Mouse (Mus musculus) midbrain, postnatal 0 days (tissue): ENCODE data around the gene H3f3a. TPM values are rescaled to one million over a fixed set of nuclear protein-coding genes. Genes with fewer than 3 reads are reported as not detected.

Source experiments
- ATAC-seq: fragments of 200-750 bp; cut with Nextera tagmentation; 2 replicates; pipeline ENCODE4 v1.8.0; 2017; ENCODE audit warnings: moderate number of reproducible peaks, mild to moderate bottlenecking, moderate TSS enrichment, moderate library complexity; ENCODE audit not compliant: low FRiP score
- DNase-seq: peaks from one replicate; pipeline ENCODE4 v3.0.0-alpha.2; 2015; ENCODE audit warnings: low spot score
- H3K27ac ChIP-seq: fragments of 300-500 bp; sonication (generic); 2 replicates; pipeline ENCODE4 v1.5.1; 2014; ENCODE audit warnings: low read depth, mild to moderate bottlenecking, low read length, mixed read lengths
- H3K27me3 ChIP-seq: fragments of 300-500 bp; sonication (generic); 2 replicates; pipeline ENCODE4 v1.6.1; 2014; ENCODE audit warnings: low read length, control low read depth, mixed read lengths; ENCODE audit not compliant: insufficient read depth
- H3K36me3 ChIP-seq: fragments of 300-500 bp; sonication (generic); 2 replicates; pipeline ENCODE4 v1.6.1; 2014; ENCODE audit warnings: low read length, control low read depth, mixed read lengths; ENCODE audit not compliant: insufficient read depth
- H3K4me1 ChIP-seq: fragments of 300-500 bp; sonication (generic); 2 replicates; pipeline ENCODE4 v1.6.1; 2014; ENCODE audit warnings: mild to moderate bottlenecking, control low read depth, antibody characterized with exemption, low read length, mixed read lengths; ENCODE audit not compliant: insufficient read depth
- H3K4me2 ChIP-seq: fragments of 300-500 bp; sonication (generic); 2 replicates; pipeline ENCODE4 v1.6.1; 2014; ENCODE audit warnings: low read depth, mild to moderate bottlenecking, low read length, mixed read lengths; ENCODE audit not compliant: poor library complexity, severe bottlenecking
- H3K4me3 ChIP-seq: fragments of 300-500 bp; sonication (generic); 2 replicates; pipeline ENCODE4 v1.5.1; 2014; ENCODE audit warnings: low read depth, mild to moderate bottlenecking, low read length, moderate library complexity
- H3K9ac ChIP-seq: fragments of 300-500 bp; sonication (generic); replicated peaks from 2 replicates; pipeline ENCODE4 v1.6.1; 2014; ENCODE audit warnings: mild to moderate bottlenecking, low read length, moderate library complexity, mixed read lengths; ENCODE audit not compliant: poor library complexity, severe bottlenecking
- H3K9me3 ChIP-seq: fragments of 300-500 bp; sonication (generic); 2 replicates; pipeline ENCODE4 v1.6.1; 2016; ENCODE audit warnings: low read length, control low read depth
- CTCF ChIP-seq: IDR thresholded peaks from 2 replicates; pipeline ENCODE4 v1.5.1; 2016; ENCODE audit warnings: antibody characterized with exemption, mild to moderate bottlenecking
- WGBS: fragments of 180-500 bp; shearing (Covaris S2); extraction: QIAGEN DNeasy Blood & Tissue Kit; methylation state at CpG from one replicate; pipeline ENCODE4 v1.1.7; 2014; 5-methylcytosine and 5-hydroxymethylcytosine counted together
- polyA plus RNA-seq: library from polyadenylated mRNA; unstranded; fragments of >200 nt; fragmentation: Nextera tagmentation; extraction: Ambion mirVana; gene quantifications from 2 replicates; pipeline ENCODE4 v1.2.1, GENCODE M21; 2015
- total RNA-seq: library from RNA; depleted of rRNA; stranded (reverse); fragments of >200 nt; gene quantifications from 2 replicates; pipeline ENCODE4 v1.2.3, GENCODE M21; 2014

H3f3a gene
- total and polyA plus RNA-seq, 2 experiments from 2014 or later = 1,783 to 2,039 TPM

GRCm38 (mm10) chr1:180826634-180827033 is 12.9 kb upstream of the H3f3a start:
- no peak for DNase-seq
- Histone ChIP-seq H3K4me2 (no peak overlapping the region), H3K4me1 (no peaks in the 10 kb centered on the region), H3K36me3 (no peaks in the 10 kb centered on the region), H3K4me3 (no peak overlapping the region), H3K27ac (no peak overlapping the region), H3K9me3 (no peaks in the 10 kb centered on the region), H3K27me3 (no peaks in the 10 kb centered on the region), H3K9ac (no peak overlapping the region)
- WGBS = 88% methylated on average over 4 of the region's 4 CpGs
- no peak for TF ChIP-seq CTCF
- no peak for ATAC-seq

- no peak for ATAC-seq
- Histone ChIP-seq H3K27ac (no peak overlapping the region), H3K36me3 (no peaks in the 10 kb centered on the region), H3K9me3 (no peaks in the 10 kb centered on the region), H3K27me3 (no peaks in the 10 kb centered on the region), H3K9ac (no peak overlapping the region), H3K4me2 (no peak overlapping the region), H3K4me1 (no peaks in the 10 kb centered on the region), H3K4me3 (no peak overlapping the region)
- 77% methylated on average over 3 of the region's 3 CpGs for WGBS
- DNase-seq = no peak
- TF ChIP-seq CTCF = no peak
These were observed 11.0 kb upstream of the H3f3a start for GRCm38 (mm10) chr1:180824721-180825120.

GRCm38 (mm10) chr1:180823716-180824115 is 10.0 kb upstream of the H3f3a start:
- Histone ChIP-seq H3K27me3 (no peaks in the 10 kb centered on the region), H3K36me3 (no peaks in the 10 kb centered on the region), H3K4me1 (no peaks in the 10 kb centered on the region), H3K9ac (no peak overlapping the region), H3K27ac (no peak overlapping the region), H3K4me2 (no peak overlapping the region), H3K9me3 (no peaks in the 10 kb centered on the region), H3K4me3 (no peak overlapping the region)
- no peak for ATAC-seq
- DNase-seq = no peak
- 79% methylated on average over 3 of the region's 3 CpGs for WGBS
- no peak for TF ChIP-seq CTCF

- WGBS = 93% methylated on average over 5 of the region's 5 CpGs
- H3K9me3 ChIP-seq = no peaks in the 10 kb centered on the region
- no peak for TF ChIP-seq CTCF
These were observed 8.5 kb upstream of the H3f3a start for GRCm38 (mm10) chr1:180822276-180822675.

GRCm38 (mm10) chr1:180821101-180821500 is 7.4 kb upstream of the H3f3a start:
- Histone ChIP-seq H3K4me1 (no peaks in the 10 kb centered on the region), H3K36me3 (no peaks in the 10 kb centered on the region), H3K9me3 (no peaks in the 10 kb centered on the region), H3K9ac (no peak overlapping the region), H3K27me3 (no peaks in the 10 kb centered on the region), H3K27ac (no peak overlapping the region), H3K4me3 (no peak overlapping the region), H3K4me2 (no peak overlapping the region)
- DNase-seq (no peak), ATAC-seq (no peak)
- WGBS = 90% methylated on average over 6 of the region's 6 CpGs
- TF ChIP-seq CTCF = no peak

More at GRCm38 (mm10) chr1:180822276-180822675, 8.5 kb upstream of the H3f3a start:
- no peaks in the 10 kb centered on the region for H3K36me3 ChIP-seq
- H3K27ac ChIP-seq = no peak overlapping the region
- no peak for DNase-seq
- H3K4me1 ChIP-seq = no peaks in the 10 kb centered on the region
- H3K4me2 ChIP-seq = no peak overlapping the region
- no peak for ATAC-seq
- H3K9ac ChIP-seq = no peak overlapping the region
- H3K4me3 ChIP-seq = no peak overlapping the region
- H3K27me3 ChIP-seq = no peaks in the 10 kb centered on the region

- no peak overlapping the region for H3K4me2 ChIP-seq
- no peak for ATAC-seq
These were observed 4.3 kb upstream of the H3f3a start for GRCm38 (mm10) chr1:180818000-180818399.

More at GRCm38 (mm10) chr1:180818000-180818399, 4.3 kb upstream of the H3f3a start:
- Histone ChIP-seq H3K9ac (no peak overlapping the region), H3K27me3 (no peaks in the 10 kb centered on the region), H3K4me1 (0 out of 2 replicates have a peak, but pooled peaks cover 3% of the 10 kb centered on the region), H3K9me3 (no peaks in the 10 kb centered on the region), H3K4me3 (no peak overlapping the region), H3K27ac (no peak overlapping the region), H3K36me3 (no peaks in the 10 kb centered on the region)
- WGBS = 74% methylated on average over 2 of the region's 2 CpGs
- no peak for DNase-seq
- TF ChIP-seq CTCF = no peak
